Mouse (Mus musculus): ENCODE measurements at regions not wholly inside any gene's neighbourhood (a gene's known extent, or its start where the extent isn't known, plus 50 kb on each side); places are given as distances from the start of the nearest gene placed in this dataset.
"Not testable (repeated sequence)": the region's sequence is repeated elsewhere in the genome, so short reads cannot be mapped to it uniquely, and the experiment has no call there.

DNA sequence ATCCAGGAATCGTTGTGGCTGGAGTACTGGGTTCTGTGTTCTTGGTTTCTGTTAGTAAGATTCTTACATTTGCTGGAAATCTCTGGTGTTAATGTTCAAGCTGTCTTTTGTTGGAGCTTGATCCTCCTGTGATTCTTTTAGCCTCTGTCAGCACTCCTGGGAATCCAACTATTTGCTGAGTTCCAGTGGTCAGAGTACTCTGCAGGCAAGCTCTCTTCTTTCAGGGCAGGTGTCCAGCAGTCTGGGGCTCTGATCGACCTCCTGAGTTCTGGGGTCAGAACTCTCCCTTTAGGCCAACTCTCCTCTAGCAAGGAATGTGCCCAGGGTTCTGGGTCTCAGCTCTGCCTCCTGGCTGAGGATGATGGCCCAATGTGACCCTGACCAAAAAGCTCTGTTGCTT lies 1857.2 kb upstream of the Pcdh17 start:
- peak; percentile 2 for DNase-seq (ENCODE audit: low spot score)

DNA sequence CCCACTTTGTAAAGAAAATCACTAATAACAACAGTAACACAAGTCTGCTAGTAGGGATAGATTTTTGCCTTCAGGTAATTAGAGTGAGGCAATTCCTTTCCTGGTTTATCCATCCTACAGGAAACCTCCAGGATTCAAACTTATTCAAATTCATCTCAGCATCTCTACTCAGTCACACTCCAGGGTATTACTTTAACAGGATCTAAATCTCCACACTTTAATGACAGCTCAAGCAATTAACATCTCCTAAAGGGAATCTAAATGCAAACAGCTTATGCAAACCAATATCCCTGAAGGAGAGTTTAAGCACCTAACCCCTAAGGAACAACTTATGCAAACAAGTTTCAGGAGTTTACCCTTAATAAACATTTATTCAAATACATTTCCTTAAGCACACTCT lies 1835.7 kb upstream of the Pcdh17 start:
- no peak for DNase-seq (ENCODE audit: low spot score)

DNA sequence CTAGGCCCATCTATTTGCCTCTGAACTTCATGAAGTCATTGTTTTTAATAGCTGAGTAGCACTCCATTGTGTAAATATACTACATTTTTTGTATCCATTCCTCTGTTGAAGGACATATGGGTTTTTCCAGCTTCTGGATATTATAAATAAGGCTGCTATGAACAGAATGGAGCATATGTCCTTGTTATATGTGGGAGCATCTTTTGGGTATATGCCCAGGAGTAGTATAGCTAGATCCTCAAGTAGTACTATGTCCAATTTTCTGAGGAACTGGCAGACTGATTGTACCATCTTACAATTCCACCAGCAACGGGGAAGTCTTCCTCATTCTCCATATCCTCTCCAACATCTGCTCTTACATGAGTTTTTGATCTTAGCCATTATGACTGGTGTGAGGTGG lies 1832.6 kb upstream of the Pcdh17 start:
- DNase-seq (ENCODE audit: low spot score), result not testable (repeated sequence)
